Mouse (Mus musculus): ENCODE data around the gene Lap3. TPM values are rescaled to one million over a fixed set of nuclear protein-coding genes. Genes with fewer than 3 reads are reported as not detected.

The Lap3 gene
- polyA plus RNA-seq, 1 experiment = 65.3 TPM

- TF ChIP-seq CTCF (IDR thresholded peaks at IDR 0.05; ENCODE audit: control insufficient read depth, insufficient read depth, low read length) (no peak), POLR2A (IDR thresholded peaks at IDR 0.05; ENCODE audit: borderline replicate concordance, control insufficient read depth, low read depth, low read length) (no peak)
- WGBS = 80% methylated on average over 5 of the region's 5 CpGs
- no peaks in the 10 kb centered on the region for H3K4me1 ChIP-seq (ENCODE audit: control insufficient read depth, insufficient read depth, low read length)
- H3K4me3 ChIP-seq (replicated peaks; ENCODE audit: control insufficient read depth, low read depth, low read length) = no peak overlapping the region
- H3K27ac ChIP-seq (ENCODE audit: control insufficient read depth, insufficient read depth, low read depth, low read length, poor library complexity) = no peak overlapping the region
These were observed 4.4 kb downstream of the Lap3 start for GRCm38 (mm10) chr5:45497564-45497963.

GRCm38 (mm10) chr5:45510071-45510470 is 16.9 kb downstream of the Lap3 start:
- Histone ChIP-seq H3K4me1 (ENCODE audit: control insufficient read depth, insufficient read depth, low read length) (no peaks in the 10 kb centered on the region), H3K4me3 (replicated peaks; ENCODE audit: control insufficient read depth, low read depth, low read length) (no peak overlapping the region), H3K27ac (ENCODE audit: control insufficient read depth, insufficient read depth, low read depth, low read length, poor library complexity) (no peak overlapping the region)
- TF ChIP-seq POLR2A (IDR thresholded peaks at IDR 0.05; ENCODE audit: borderline replicate concordance, control insufficient read depth, low read depth, low read length) (no peak), CTCF (IDR thresholded peaks at IDR 0.05; ENCODE audit: control insufficient read depth, insufficient read depth, low read length) (no peak)
- WGBS = 81% methylated on average over 7 of the region's 7 CpGs

- no peaks in the 10 kb centered on the region for H3K4me1 ChIP-seq (ENCODE audit: control insufficient read depth, insufficient read depth, low read length)
- H3K27ac ChIP-seq (ENCODE audit: control insufficient read depth, insufficient read depth, low read depth, low read length, poor library complexity) = no peak overlapping the region
- WGBS = 89% methylated on average over 6 of the region's 6 CpGs
- no peak overlapping the region for H3K4me3 ChIP-seq (replicated peaks; ENCODE audit: control insufficient read depth, low read depth, low read length)
- TF ChIP-seq POLR2A (IDR thresholded peaks at IDR 0.05; ENCODE audit: borderline replicate concordance, control insufficient read depth, low read depth, low read length) (no peak), CTCF (IDR thresholded peaks at IDR 0.05; ENCODE audit: control insufficient read depth, insufficient read depth, low read length) (no peak)
These were observed 19.7 kb downstream of the Lap3 start for GRCm38 (mm10) chr5:45512908-45513307.

- H3K4me3 ChIP-seq (replicated peaks; ENCODE audit: control insufficient read depth, low read depth, low read length) = no peak overlapping the region
- no peaks in the 10 kb centered on the region for H3K4me1 ChIP-seq (ENCODE audit: control insufficient read depth, insufficient read depth, low read length)
- TF ChIP-seq CTCF (IDR thresholded peaks at IDR 0.05; ENCODE audit: control insufficient read depth, insufficient read depth, low read length) = no peak
- no peak for TF ChIP-seq POLR2A (IDR thresholded peaks at IDR 0.05; ENCODE audit: borderline replicate concordance, control insufficient read depth, low read depth, low read length)
- 82% methylated on average over 2 of the region's 2 CpGs for WGBS
- H3K27ac ChIP-seq (ENCODE audit: control insufficient read depth, insufficient read depth, low read depth, low read length, poor library complexity) = no peak overlapping the region
These were observed 20.3 kb downstream of the Lap3 start for GRCm38 (mm10) chr5:45513511-45513910.

GRCm38 (mm10) chr5:45514599-45514998 is 21.4 kb downstream of the Lap3 start:
- Histone ChIP-seq H3K27ac (ENCODE audit: control insufficient read depth, insufficient read depth, low read depth, low read length, poor library complexity) (no peak overlapping the region), H3K4me1 (ENCODE audit: control insufficient read depth, insufficient read depth, low read length) (no peaks in the 10 kb centered on the region), H3K4me3 (replicated peaks; ENCODE audit: control insufficient read depth, low read depth, low read length) (no peak overlapping the region)
- WGBS = 72% methylated on average over 1 of the region's 1 CpGs
- TF ChIP-seq POLR2A (IDR thresholded peaks at IDR 0.05; ENCODE audit: borderline replicate concordance, control insufficient read depth, low read depth, low read length) (no peak), CTCF (IDR thresholded peaks at IDR 0.05; ENCODE audit: control insufficient read depth, insufficient read depth, low read length) (no peak)

GRCm38 (mm10) chr5:45515151-45515743 is 22.1 kb downstream of the Lap3 start:
- no peak overlapping the region for H3K27ac ChIP-seq (ENCODE audit: control insufficient read depth, insufficient read depth, low read depth, low read length, poor library complexity)
- 84% methylated on average over 10 of the region's 10 CpGs for WGBS
- H3K4me3 ChIP-seq (replicated peaks; ENCODE audit: control insufficient read depth, low read depth, low read length) = no peak overlapping the region
- no peaks in the 10 kb centered on the region for H3K4me1 ChIP-seq (ENCODE audit: control insufficient read depth, insufficient read depth, low read length)
- TF ChIP-seq POLR2A (IDR thresholded peaks at IDR 0.05; ENCODE audit: borderline replicate concordance, control insufficient read depth, low read depth, low read length) = no peak
- no peak for TF ChIP-seq CTCF (IDR thresholded peaks at IDR 0.05; ENCODE audit: control insufficient read depth, insufficient read depth, low read length)

GRCm38 (mm10) chr5:45519960-45520808 is 27.0 kb downstream of the Lap3 start, which contains the start of gene Med28:
Gene Med28 (plus strand): TSS chr5:45520229.
- peak within 1 kb of the TSS; percentile 29; the same call in 1 of the 2 replicates for H3K27ac ChIP-seq (ENCODE audit: control insufficient read depth, insufficient read depth, low read depth, low read length, poor library complexity)
- 2% methylated on average over 56 of the region's 56 CpGs for WGBS
- TF ChIP-seq CTCF (IDR thresholded peaks at IDR 0.05; ENCODE audit: control insufficient read depth, insufficient read depth, low read length) = no peak
- peak; percentile 71; the same call in 1 of the 2 replicates for TF ChIP-seq POLR2A (IDR thresholded peaks at IDR 0.05; ENCODE audit: borderline replicate concordance, control insufficient read depth, low read depth, low read length)
- H3K4me3 ChIP-seq (replicated peaks; ENCODE audit: control insufficient read depth, low read depth, low read length) = peak within 1 kb of the TSS; percentile 87
- peaks cover 1% of the 10 kb centered on the region; the same call in 1 of the 2 replicates for H3K4me1 ChIP-seq (ENCODE audit: control insufficient read depth, insufficient read depth, low read length)

GRCm38 (mm10) chr5:45520809-45521110 is 27.6 kb downstream of the Lap3 start:
- Histone ChIP-seq H3K27ac (ENCODE audit: control insufficient read depth, insufficient read depth, low read depth, low read length, poor library complexity) (no peak overlapping the region), H3K4me1 (ENCODE audit: control insufficient read depth, insufficient read depth, low read length) (peaks cover 1% of the 10 kb centered on the region; the same call in 1 of the 2 replicates), H3K4me3 (replicated peaks; ENCODE audit: control insufficient read depth, low read depth, low read length) (peak overlapping the region; percentile 87)
- 1% methylated on average over 5 of the region's 5 CpGs for WGBS
- TF ChIP-seq POLR2A (IDR thresholded peaks at IDR 0.05; ENCODE audit: borderline replicate concordance, control insufficient read depth, low read depth, low read length) (no peak), CTCF (IDR thresholded peaks at IDR 0.05; ENCODE audit: control insufficient read depth, insufficient read depth, low read length) (no peak)

All from bone marrow, adult 2 months (tissue).